Mouse (Mus musculus): ENCODE results near the gene Negr1. TPM values are rescaled to one million over a fixed set of nuclear protein-coding genes. Genes with fewer than 3 reads are reported as not detected.
"Not testable (repeated sequence)": the region's sequence is repeated elsewhere in the genome, so short reads cannot be mapped to it uniquely, and the experiment has no call there.

The Negr1 gene
- polyA plus RNA-seq, 1 experiment: not detected

GRCm38 (mm10) chr3:157036568-157036967 lies 475.0 kb downstream of the Negr1 start:
- no peak for TF ChIP-seq CTCF (IDR thresholded peaks at IDR 0.05; ENCODE audit: low read depth, low read length)
- TF ChIP-seq EP300 (IDR thresholded peaks at IDR 0.05; ENCODE audit: insufficient read depth, low read depth, low read length): no peak
- TF ChIP-seq POLR2A (IDR thresholded peaks at IDR 0.05; ENCODE audit: insufficient read depth, low read length): no peak
- H3K4me3 ChIP-seq (ENCODE audit: low read depth, low read length): no peak overlapping the region
- no peak overlapping the region for H3K27ac ChIP-seq (ENCODE audit: insufficient read depth, low read length)
- no peaks in the 10 kb centered on the region for H3K36me3 ChIP-seq (ENCODE audit: control insufficient read depth, insufficient read depth, low read length, poor library complexity, severe bottlenecking)
- no peaks in the 10 kb centered on the region for H3K4me1 ChIP-seq (ENCODE audit: control insufficient read depth, insufficient read depth, low read length)
- no peaks in the 10 kb centered on the region for H3K27me3 ChIP-seq (ENCODE audit: control insufficient read depth, insufficient read depth, low read length, poor library complexity, severe bottlenecking)
- no peaks in the 10 kb centered on the region for H3K9me3 ChIP-seq (replicated peaks; ENCODE audit: control insufficient read depth, insufficient read depth, low read length, poor library complexity, severe bottlenecking)
- no peak overlapping the region for H3K9ac ChIP-seq (ENCODE audit: low read depth, poor library complexity, severe bottlenecking)

- H3K27me3 ChIP-seq (ENCODE audit: control insufficient read depth, insufficient read depth, low read length, poor library complexity, severe bottlenecking): no peaks in the 10 kb centered on the region
- no peaks in the 10 kb centered on the region for H3K36me3 ChIP-seq (ENCODE audit: control insufficient read depth, insufficient read depth, low read length, poor library complexity, severe bottlenecking)
- TF ChIP-seq POLR2A (IDR thresholded peaks at IDR 0.05; ENCODE audit: insufficient read depth, low read length) (no peak), CTCF (IDR thresholded peaks at IDR 0.05; ENCODE audit: low read depth, low read length) (no peak), EP300 (IDR thresholded peaks at IDR 0.05; ENCODE audit: insufficient read depth, low read depth, low read length) (no peak)
Measured at GRCm38 (mm10) chr3:157040619-157041018, 479.0 kb downstream of the Negr1 start.

GRCm38 (mm10) chr3:157044565-157044964 lies 483.0 kb downstream of the Negr1 start:
- Histone ChIP-seq H3K27me3 (ENCODE audit: control insufficient read depth, insufficient read depth, low read length, poor library complexity, severe bottlenecking) (no peaks in the 10 kb centered on the region), H3K9ac (ENCODE audit: low read depth, poor library complexity, severe bottlenecking) (no peak overlapping the region), H3K36me3 (ENCODE audit: control insufficient read depth, insufficient read depth, low read length, poor library complexity, severe bottlenecking) (no peaks in the 10 kb centered on the region), H3K4me3 (ENCODE audit: low read depth, low read length) (no peak overlapping the region), H3K4me1 (ENCODE audit: control insufficient read depth, insufficient read depth, low read length) (no peaks in the 10 kb centered on the region), H3K9me3 (replicated peaks; ENCODE audit: control insufficient read depth, insufficient read depth, low read length, poor library complexity, severe bottlenecking) (no peaks in the 10 kb centered on the region), H3K27ac (ENCODE audit: insufficient read depth, low read length) (no peak overlapping the region)
- no peak for TF ChIP-seq CTCF (IDR thresholded peaks at IDR 0.05; ENCODE audit: low read depth, low read length)
- no peak for TF ChIP-seq EP300 (IDR thresholded peaks at IDR 0.05; ENCODE audit: insufficient read depth, low read depth, low read length)
- no peak for TF ChIP-seq POLR2A (IDR thresholded peaks at IDR 0.05; ENCODE audit: insufficient read depth, low read length)

More at GRCm38 (mm10) chr3:157040619-157041018, 479.0 kb downstream of the Negr1 start:
- Histone ChIP-seq H3K4me1 (ENCODE audit: control insufficient read depth, insufficient read depth, low read length) (no peaks in the 10 kb centered on the region), H3K9me3 (replicated peaks; ENCODE audit: control insufficient read depth, insufficient read depth, low read length, poor library complexity, severe bottlenecking) (no peaks in the 10 kb centered on the region), H3K4me3 (ENCODE audit: low read depth, low read length) (no peak overlapping the region), H3K27ac (ENCODE audit: insufficient read depth, low read length) (no peak overlapping the region), H3K9ac (ENCODE audit: low read depth, poor library complexity, severe bottlenecking) (no peak overlapping the region)

GRCm38 (mm10) chr3:157064438-157064837 lies 502.8 kb downstream of the Negr1 start:
- H3K36me3 ChIP-seq (ENCODE audit: control insufficient read depth, insufficient read depth, low read length, poor library complexity, severe bottlenecking); H3K4me1 ChIP-seq (ENCODE audit: control insufficient read depth, insufficient read depth, low read length); H3K27me3 ChIP-seq (ENCODE audit: control insufficient read depth, insufficient read depth, low read length, poor library complexity, severe bottlenecking); H3K9ac ChIP-seq (ENCODE audit: low read depth, poor library complexity, severe bottlenecking); H3K9me3 ChIP-seq (replicated peaks; ENCODE audit: control insufficient read depth, insufficient read depth, low read length, poor library complexity, severe bottlenecking); H3K4me3 ChIP-seq (ENCODE audit: low read depth, low read length); H3K27ac ChIP-seq (ENCODE audit: insufficient read depth, low read length): not testable (repeated sequence)

- Histone ChIP-seq H3K27me3 (ENCODE audit: control insufficient read depth, insufficient read depth, low read length, poor library complexity, severe bottlenecking) (no peaks in the 10 kb centered on the region), H3K36me3 (ENCODE audit: control insufficient read depth, insufficient read depth, low read length, poor library complexity, severe bottlenecking) (no peaks in the 10 kb centered on the region), H3K27ac (ENCODE audit: insufficient read depth, low read length) (no peak overlapping the region), H3K4me1 (ENCODE audit: control insufficient read depth, insufficient read depth, low read length) (no peaks in the 10 kb centered on the region), H3K9me3 (replicated peaks; ENCODE audit: control insufficient read depth, insufficient read depth, low read length, poor library complexity, severe bottlenecking) (no peaks in the 10 kb centered on the region), H3K9ac (ENCODE audit: low read depth, poor library complexity, severe bottlenecking) (no peak overlapping the region), H3K4me3 (ENCODE audit: low read depth, low read length) (no peak overlapping the region)
- TF ChIP-seq EP300 (IDR thresholded peaks at IDR 0.05; ENCODE audit: insufficient read depth, low read depth, low read length) (no peak), CTCF (IDR thresholded peaks at IDR 0.05; ENCODE audit: low read depth, low read length) (no peak), POLR2A (IDR thresholded peaks at IDR 0.05; ENCODE audit: insufficient read depth, low read length) (no peak)
Measured at GRCm38 (mm10) chr3:157066331-157066730, 504.7 kb downstream of the Negr1 start.

GRCm38 (mm10) chr3:157079250-157079965 lies 517.8 kb downstream of the Negr1 start:
- H3K4me1 ChIP-seq (ENCODE audit: control insufficient read depth, insufficient read depth, low read length): no peaks in the 10 kb centered on the region
- H3K9me3 ChIP-seq (replicated peaks; ENCODE audit: control insufficient read depth, insufficient read depth, low read length, poor library complexity, severe bottlenecking): no peaks in the 10 kb centered on the region
- H3K36me3 ChIP-seq (ENCODE audit: control insufficient read depth, insufficient read depth, low read length, poor library complexity, severe bottlenecking): no peaks in the 10 kb centered on the region
- no peak overlapping the region for H3K9ac ChIP-seq (ENCODE audit: low read depth, poor library complexity, severe bottlenecking)
- H3K27ac ChIP-seq (ENCODE audit: insufficient read depth, low read length): no peak overlapping the region
- H3K4me3 ChIP-seq (ENCODE audit: low read depth, low read length): no peak overlapping the region
- TF ChIP-seq POLR2A (IDR thresholded peaks at IDR 0.05; ENCODE audit: insufficient read depth, low read length) (no peak), CTCF (IDR thresholded peaks at IDR 0.05; ENCODE audit: low read depth, low read length) (no peak), EP300 (IDR thresholded peaks at IDR 0.05; ENCODE audit: insufficient read depth, low read depth, low read length) (no peak)
- H3K27me3 ChIP-seq (ENCODE audit: control insufficient read depth, insufficient read depth, low read length, poor library complexity, severe bottlenecking): no peaks in the 10 kb centered on the region

All from ES-Bruce4 (cell line).